Mouse (Mus musculus): ENCODE results near the gene Vegfa. TPM values are rescaled to one million over a fixed set of nuclear protein-coding genes. Genes with fewer than 3 reads are reported as not detected.

Vegfa gene
- 1 to 10 TPM; 2.7 to 6.3 TPM for total RNA-seq (2023)

DNA sequence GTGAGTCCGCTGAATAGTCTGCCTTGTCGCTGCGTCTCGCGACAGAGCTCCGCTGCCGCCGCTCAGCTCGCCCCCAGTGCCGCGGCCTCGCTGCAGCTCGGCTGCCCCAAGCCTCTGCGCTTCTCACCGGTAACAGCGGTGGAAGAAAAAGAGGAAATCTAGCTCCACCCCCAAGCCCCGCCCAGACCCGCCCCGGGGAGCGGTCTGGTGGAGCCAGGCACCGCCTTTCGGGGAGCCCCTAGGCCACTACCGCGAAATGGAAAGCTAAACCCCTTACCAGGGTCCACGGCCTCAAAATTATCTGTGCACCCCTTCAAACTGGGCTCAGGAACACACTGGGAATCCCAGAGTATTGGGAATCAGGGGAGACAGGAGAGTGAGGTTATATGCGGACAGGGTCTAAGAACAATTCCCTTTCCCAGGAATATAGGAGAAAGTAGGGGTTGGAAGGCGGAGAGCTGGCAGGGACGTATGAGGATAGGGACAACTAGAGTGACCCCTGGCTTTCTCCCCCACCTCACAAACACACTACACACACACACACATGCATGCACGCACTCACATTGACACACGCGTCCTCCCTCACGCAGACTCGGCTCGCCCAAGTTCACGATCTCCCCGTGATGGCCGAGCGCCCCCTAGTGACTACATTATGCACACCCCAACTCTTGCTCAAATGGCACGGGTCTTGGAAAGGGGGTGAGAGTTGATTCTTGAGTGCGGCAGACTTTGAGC is at the start of gene Vegfa:
Vegfa (minus strand) TSS at position 113 of the 735 bp plus-strand sequence.

Other genes with a start within 250 kb of the Vegfa start
- 10 to 100 TPM; 43.4 to 55.3 TPM for gene Mrps18a, start 78.6 kb upstream of the Vegfa start, total RNA-seq (2023)
- gene Rsph9, start 111.8 kb upstream of the Vegfa start, total RNA-seq (2023), result under 1 TPM in 1 of 2 experiments, not detected in 1; 0.78 TPM
- gene Mad2l1bp, start 121.2 kb upstream of the Vegfa start, total RNA-seq (2023), result 10 to 100 TPM; 26.4 to 27.0 TPM
- gene Gtpbp2, start 128.7 kb upstream of the Vegfa start, total RNA-seq (2023), result 100 to 1,000 TPM; 272 to 277 TPM
- gene Polh, start 170.3 kb upstream of the Vegfa start, total RNA-seq (2023), result 10 to 100 TPM; 15.6 to 16.4 TPM
- gene Xpo5, start 170.4 kb upstream of the Vegfa start, total RNA-seq (2023), result 10 to 100 TPM; 45.0 to 48.6 TPM
- gene Polr1c, start 215.7 kb upstream of the Vegfa start, total RNA-seq (2023), result 10 to 100 TPM; 55.1 to 63.8 TPM
- gene Yipf3, start 215.7 kb upstream of the Vegfa start, total RNA-seq (2023), result 10 to 100 TPM; 69.4 to 79.0 TPM
- 1 to 10 TPM; 1.7 to 1.9 TPM for gene Lrrc73, start 221.2 kb upstream of the Vegfa start, total RNA-seq (2023)